Mouse (Mus musculus): ENCODE data around the gene Slc17a3.

DNA sequence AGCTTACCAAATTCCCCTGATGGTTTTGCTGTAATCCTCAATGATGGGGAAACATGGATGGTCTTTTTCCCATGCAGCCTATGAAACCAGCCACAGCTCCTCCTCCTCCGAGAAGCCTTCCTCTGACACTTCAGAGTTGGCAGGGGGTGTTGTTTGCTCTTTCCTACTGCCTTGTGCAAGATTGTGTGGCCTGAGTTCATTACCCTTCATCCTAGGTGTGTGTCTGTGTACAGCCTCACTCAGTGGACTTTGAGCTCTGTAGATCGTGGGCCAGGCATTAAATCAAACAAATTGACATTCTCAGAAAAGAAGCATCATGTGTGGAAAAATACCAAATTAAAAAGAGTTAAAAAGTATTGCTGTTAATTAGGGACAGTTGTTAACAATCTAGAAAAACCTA, 34.7 kb upstream of the Slc17a3 start:
- TF ChIP-seq GATA1 (IDR thresholded peaks at IDR 0.05; ENCODE audit: borderline replicate concordance, low read length) (no peak), FLI1 (IDR thresholded peaks at IDR 0.05; ENCODE audit: low read length) (no peak)
